Mouse (Mus musculus) MEL (cell line): ENCODE measurements around the gene Canx.

Experiments used
- CHD1 ChIP-seq: IDR thresholded peaks from 2 replicates; pipeline ENCODE4 v1.6.1; 2012; ENCODE audit warnings: low read depth, mild to moderate bottlenecking, inconsistent platforms, low read length, improper control_type of control experiment
- CHD2 ChIP-seq: IDR thresholded peaks from 2 replicates; pipeline ENCODE4 v1.6.1; 2011; ENCODE audit warnings: low read length, improper control_type of control experiment
- CTCF ChIP-seq, 3 experiments: IDR thresholded peaks in 2 of 3; conservative IDR thresholded peaks in 1 of 3; 2 replicates each; pipeline ENCODE4 v1.5.1; 2011 to 2012; ENCODE audit warnings: low read length in 3 of 3, low read depth in 2 of 3, mild to moderate bottlenecking in 2 of 3, improper control_type of control experiment in 1 of 3, inconsistent platforms in 1 of 3, mixed read lengths in 1 of 3, moderate library complexity in 1 of 3; ENCODE audit not compliant: control insufficient read depth in 1 of 3, insufficient read depth in 1 of 3, poor library complexity in 1 of 3, severe bottlenecking in 1 of 3
- E2F4 ChIP-seq: IDR thresholded peaks from 2 replicates; pipeline ENCODE4 v1.6.1; 2011; ENCODE audit warnings: low read depth, low read length, improper control_type of control experiment, borderline replicate concordance
- JUND ChIP-seq: IDR thresholded peaks from 2 replicates; pipeline ENCODE4 v1.6.1; 2011; ENCODE audit warnings: low read depth, mild to moderate bottlenecking, improper control_type of control experiment, low read length
- MAFK ChIP-seq: IDR thresholded peaks from 2 replicates; pipeline ENCODE4 v1.6.1; 2011; ENCODE audit warnings: low read depth, mild to moderate bottlenecking, low read length, improper control_type of control experiment, borderline replicate concordance
- MAX ChIP-seq: IDR thresholded peaks from 2 replicates; pipeline ENCODE4 v1.6.1; 2011; ENCODE audit warnings: low read length, improper control_type of control experiment
- MAZ ChIP-seq: IDR thresholded peaks from 2 replicates; pipeline ENCODE4 v1.6.1; 2012; ENCODE audit warnings: low read depth, mild to moderate bottlenecking, inconsistent platforms, low read length, improper control_type of control experiment
- POLR2A ChIP-seq, 2 experiments: IDR thresholded peaks; 2 replicates each; pipeline ENCODE4 v1.6.1; 2011 to 2012; ENCODE audit warnings: low read length in 2 of 2, mild to moderate bottlenecking in 2 of 2, control low read depth in 1 of 2, improper control_type of control experiment in 1 of 2, low read depth in 1 of 2, moderate library complexity in 1 of 2; ENCODE audit not compliant: control insufficient read depth in 1 of 2, insufficient read depth in 1 of 2, poor library complexity in 1 of 2
- USF1 ChIP-seq: IDR thresholded peaks from 2 replicates; pipeline ENCODE4 v1.6.1; 2014; ENCODE audit warnings: low read depth, mild to moderate bottlenecking, inconsistent platforms, low read length, improper control_type of control experiment, moderate library complexity
- USF2 ChIP-seq, 2 experiments: IDR thresholded peaks; 2 replicates each; pipeline ENCODE4 v1.6.1; 2011 to 2012; ENCODE audit warnings: improper control_type of control experiment in 2 of 2, low read length in 2 of 2, borderline replicate concordance in 1 of 2, inconsistent platforms in 1 of 2, low read depth in 1 of 2, mild to moderate bottlenecking in 1 of 2; ENCODE audit not compliant: insufficient read depth in 1 of 2
- ZMIZ1 ChIP-seq: IDR thresholded peaks from 2 replicates; pipeline ENCODE4 v1.6.1; 2012; ENCODE audit warnings: low read depth, mild to moderate bottlenecking, inconsistent platforms, low read length, improper control_type of control experiment, moderate library complexity

- no peak for TF ChIP-seq MAZ
- no peak for TF ChIP-seq CTCF (IDR thresholded peaks at IDR 0.05 in 2 of 3, conservative IDR thresholded peaks at IDR 0.05 in 1 of 3; ENCODE audit: control insufficient read depth in 1 of 3, insufficient read depth in 1 of 3, low read depth in 2 of 3, low read length in 3 of 3, poor library complexity in 1 of 3, severe bottlenecking in 1 of 3)
- no peak for TF ChIP-seq ZMIZ1
- TF ChIP-seq USF1, result no peak
- no peak for TF ChIP-seq MAFK
- no peak for TF ChIP-seq E2F4
- no peak for TF ChIP-seq JUND
- no peak for TF ChIP-seq POLR2A (IDR thresholded peaks at IDR 0.05; ENCODE audit: control insufficient read depth in 1 of 2, insufficient read depth in 1 of 2, low read depth in 1 of 2, low read length in 2 of 2, poor library complexity in 1 of 2)
- TF ChIP-seq MAX, result no peak
- no peak for TF ChIP-seq CHD2
- TF ChIP-seq CHD1, result no peak
- no peak for TF ChIP-seq USF2 (IDR thresholded peaks at IDR 0.05; ENCODE audit: borderline replicate concordance in 1 of 2, insufficient read depth in 1 of 2, low read depth in 1 of 2, low read length in 2 of 2)
These were observed 59.5 kb downstream of the Canx start for GRCm38 (mm10) chr11:50265931-50266330.
